Mouse (Mus musculus) forebrain, embryonic 11.5 days (tissue): ENCODE results near the gene Plod1. TPM values are rescaled to one million over a fixed set of nuclear protein-coding genes. Genes with fewer than 3 reads are reported as not detected.

Experiments used
- ATAC-seq: fragments of 200-750 bp; cut with Nextera tagmentation; replicated peaks from 2 replicates; pipeline ENCODE4 v1.8.0; 2017; ENCODE audit warnings: moderate TSS enrichment; ENCODE audit not compliant: low FRiP score
- DNase-seq: peaks from one replicate; pipeline ENCODE4 v3.0.0-alpha.2; 2017; ENCODE audit warnings: low spot score
- H3K27ac ChIP-seq: fragments of 300-500 bp; sonication (generic); 2 replicates; pipeline ENCODE4 v1.5.1; 2014; ENCODE audit warnings: low read depth, low read length
- H3K27me3 ChIP-seq: fragments of 300-500 bp; sonication (generic); 2 replicates; pipeline ENCODE4 v1.6.1; 2014; ENCODE audit warnings: mild to moderate bottlenecking, low read length, mixed read lengths; ENCODE audit not compliant: control insufficient read depth, insufficient read depth
- H3K36me3 ChIP-seq: fragments of 300-500 bp; sonication (generic); 2 replicates; pipeline ENCODE4 v1.6.1; 2014; ENCODE audit warnings: mild to moderate bottlenecking, low read length, moderate library complexity, mixed read lengths; ENCODE audit not compliant: control insufficient read depth, insufficient read depth
- H3K4me1 ChIP-seq: fragments of 300-500 bp; sonication (generic); replicated peaks from 2 replicates; pipeline ENCODE4 v1.6.1; 2014; ENCODE audit warnings: low read length, mixed read lengths; ENCODE audit not compliant: control insufficient read depth, insufficient read depth
- H3K4me2 ChIP-seq: fragments of 300-500 bp; sonication (generic); 2 replicates; pipeline ENCODE4 v1.6.1; 2014; ENCODE audit warnings: low read depth, mild to moderate bottlenecking, low read length, moderate library complexity, mixed read lengths; ENCODE audit not compliant: severe bottlenecking
- H3K4me3 ChIP-seq: fragments of 300-500 bp; sonication (generic); 2 replicates; pipeline ENCODE4 v1.5.1; 2014; ENCODE audit warnings: low read depth, low read length
- H3K9ac ChIP-seq: fragments of 300-500 bp; sonication (generic); 2 replicates; pipeline ENCODE4 v1.6.1; 2014; ENCODE audit warnings: low read length
- H3K9me3 ChIP-seq: fragments of 300-500 bp; sonication (generic); 2 replicates; pipeline ENCODE4 v1.6.1; 2016; ENCODE audit warnings: low read length, mixed read lengths; ENCODE audit not compliant: control insufficient read depth
- WGBS: fragments of 180-500 bp; shearing (Covaris S2); extraction: QIAGEN DNeasy Blood & Tissue Kit; methylation state at CpG from one replicate; pipeline ENCODE4 v1.1.7; 2014; 5-methylcytosine and 5-hydroxymethylcytosine counted together
- polyA plus RNA-seq: library from polyadenylated mRNA; unstranded; fragments of >200 nt; fragmentation: Nextera tagmentation; extraction: Ambion mirVana; gene quantifications from 2 replicates; pipeline ENCODE4 v1.2.1, GENCODE M21; 2014

The Plod1 gene
- 21.6 and 26.6 TPM in 2 replicates for polyA plus RNA-seq

- H3K4me1 ChIP-seq = no peaks in the 10 kb centered on the region; the same call in 1 of the 2 replicates
- WGBS = under 1% methylated on average over 51 of the region's 51 CpGs
Observed at GRCm38 (mm10) chr4:147936331-147936954, at the start of gene Plod1. Gene Plod1, minus strand, starts transcription at chr4:147936767.

GRCm38 (mm10) chr4:147985205-147986132 lies 48.9 kb upstream of the Plod1 start, which contains the start of gene Nppb:
Gene Nppb, plus strand, starts transcription at chr4:147985788.
- 36% methylated on average over 20 of the region's 20 CpGs for WGBS
- Histone ChIP-seq H3K4me2 (no peak within 1 kb of the TSS), H3K4me1 (no peaks in the 10 kb centered on the region), H3K27ac (no peak within 1 kb of the TSS), H3K27me3 (no peaks in the 10 kb centered on the region), H3K9me3 (no peaks in the 10 kb centered on the region), H3K9ac (no peak within 1 kb of the TSS), H3K36me3 (no peaks in the 10 kb centered on the region), H3K4me3 (no peak within 1 kb of the TSS)
- ATAC-seq (no peak), DNase-seq (no peak)

More at GRCm38 (mm10) chr4:147936331-147936954, at the start of gene Plod1:
- peak within 1 kb of the TSS; percentile 73 for H3K9ac ChIP-seq
- peak within 1 kb of the TSS; percentile 12; the same call in 1 of the 2 replicates for H3K27ac ChIP-seq
- H3K27me3 ChIP-seq = no peaks in the 10 kb centered on the region
- H3K36me3 ChIP-seq = no peaks in the 10 kb centered on the region
- H3K4me3 ChIP-seq = peak within 1 kb of the TSS; percentile 59
- ATAC-seq = peak; percentile 72
- no peaks in the 10 kb centered on the region for H3K9me3 ChIP-seq
- peak; percentile 87 for DNase-seq
- peak within 1 kb of the TSS; percentile 87 for H3K4me2 ChIP-seq

GRCm38 (mm10) chr4:147979441-147979860 lies 42.9 kb upstream of the Plod1 start:
- no peak for DNase-seq
- H3K4me1 ChIP-seq = no peaks in the 10 kb centered on the region

GRCm38 (mm10) chr4:147978391-147978790 lies 41.8 kb upstream of the Plod1 start:
- no peak for ATAC-seq
- H3K27me3 ChIP-seq = no peaks in the 10 kb centered on the region
- H3K36me3 ChIP-seq = no peaks in the 10 kb centered on the region
- H3K4me2 ChIP-seq = no peak overlapping the region
- no peak overlapping the region for H3K4me3 ChIP-seq
- no peaks in the 10 kb centered on the region for H3K9me3 ChIP-seq
- no peak overlapping the region for H3K27ac ChIP-seq
- DNase-seq = no peak
- no peaks in the 10 kb centered on the region for H3K4me1 ChIP-seq
- no peak overlapping the region for H3K9ac ChIP-seq
- 93% methylated on average over 6 of the region's 6 CpGs for WGBS

More at GRCm38 (mm10) chr4:147979441-147979860, 42.9 kb upstream of the Plod1 start:
- no peak overlapping the region for H3K9ac ChIP-seq
- H3K4me3 ChIP-seq = no peak overlapping the region
- no peaks in the 10 kb centered on the region for H3K36me3 ChIP-seq
- H3K9me3 ChIP-seq = no peaks in the 10 kb centered on the region
- H3K4me2 ChIP-seq = no peak overlapping the region
- 84% methylated on average over 7 of the region's 7 CpGs for WGBS
- H3K27ac ChIP-seq = no peak overlapping the region
- no peaks in the 10 kb centered on the region for H3K27me3 ChIP-seq
- ATAC-seq = no peak

GRCm38 (mm10) chr4:147977726-147978125 lies 41.2 kb upstream of the Plod1 start:
- H3K36me3 ChIP-seq = no peaks in the 10 kb centered on the region
- no peak for DNase-seq
- H3K27ac ChIP-seq = no peak overlapping the region
- no peak overlapping the region for H3K4me3 ChIP-seq
- H3K9ac ChIP-seq = no peak overlapping the region
- H3K9me3 ChIP-seq = no peaks in the 10 kb centered on the region
- 78% methylated on average over 4 of the region's 4 CpGs for WGBS
- no peaks in the 10 kb centered on the region for H3K27me3 ChIP-seq
- ATAC-seq = no peak
- H3K4me1 ChIP-seq = no peaks in the 10 kb centered on the region
- no peak overlapping the region for H3K4me2 ChIP-seq

GRCm38 (mm10) chr4:147976237-147976636 lies 39.7 kb upstream of the Plod1 start:
- Histone ChIP-seq H3K4me3 (no peak overlapping the region), H3K4me1 (no peaks in the 10 kb centered on the region), H3K36me3 (no peaks in the 10 kb centered on the region), H3K27ac (no peak overlapping the region), H3K9me3 (no peaks in the 10 kb centered on the region), H3K27me3 (no peaks in the 10 kb centered on the region), H3K4me2 (no peak overlapping the region), H3K9ac (no peak overlapping the region)
- DNase-seq (no peak), ATAC-seq (no peak)
- WGBS = 83% methylated on average over 3 of the region's 3 CpGs

- no peaks in the 10 kb centered on the region for H3K9me3 ChIP-seq
- no peaks in the 10 kb centered on the region for H3K27me3 ChIP-seq
- no peak for ATAC-seq
- no peak overlapping the region for H3K4me2 ChIP-seq
- WGBS = 56% methylated on average over 9 of the region's 9 CpGs
- no peak overlapping the region for H3K27ac ChIP-seq
- no peaks in the 10 kb centered on the region for H3K36me3 ChIP-seq
- no peak overlapping the region for H3K9ac ChIP-seq
- no peaks in the 10 kb centered on the region for H3K4me1 ChIP-seq
- no peak overlapping the region for H3K4me3 ChIP-seq
- no peak for DNase-seq
Observed at GRCm38 (mm10) chr4:147969337-147969736, 32.8 kb upstream of the Plod1 start.

- ATAC-seq = no peak
Observed at GRCm38 (mm10) chr4:147968816-147969215, 32.2 kb upstream of the Plod1 start.

More at GRCm38 (mm10) chr4:147968816-147969215, 32.2 kb upstream of the Plod1 start:
- Histone ChIP-seq H3K4me3 (no peak overlapping the region), H3K9me3 (no peaks in the 10 kb centered on the region), H3K27ac (no peak overlapping the region), H3K4me1 (no peaks in the 10 kb centered on the region), H3K9ac (no peak overlapping the region), H3K4me2 (no peak overlapping the region), H3K27me3 (no peaks in the 10 kb centered on the region), H3K36me3 (no peaks in the 10 kb centered on the region)
- DNase-seq = no peak
- 81% methylated on average over 2 of the region's 2 CpGs for WGBS
